Mouse (Mus musculus) kidney, embryonic 15.5 days (tissue): Measurements from ENCODE around the gene Rbm3. TPM values are rescaled to one million over a fixed set of nuclear protein-coding genes. Genes with fewer than 3 reads are reported as not detected.

ENCODE experiments used
- ATAC-seq: fragments of 200-750 bp; cut with Nextera tagmentation; replicated peaks from 2 replicates; pipeline ENCODE4 v1.8.0; 2017; ENCODE audit warnings: moderate TSS enrichment; ENCODE audit not compliant: low FRiP score
- H3K27ac ChIP-seq: fragments of 300-500 bp; sonication (generic); 2 replicates; pipeline ENCODE4 v1.5.1; 2015; ENCODE audit warnings: mild to moderate bottlenecking, inconsistent platforms
- H3K27me3 ChIP-seq: fragments of 300-500 bp; sonication (generic); 2 replicates; pipeline ENCODE4 v1.6.1; 2015; ENCODE audit warnings: inconsistent platforms
- H3K36me3 ChIP-seq: fragments of 300-500 bp; sonication (generic); 2 replicates; pipeline ENCODE4 v1.6.1; 2015; ENCODE audit warnings: inconsistent platforms
- H3K4me1 ChIP-seq: fragments of 300-500 bp; sonication (generic); 2 replicates; pipeline ENCODE4 v1.6.1; 2015; ENCODE audit warnings: inconsistent platforms
- H3K4me2 ChIP-seq: fragments of 300-500 bp; sonication (generic); 2 replicates; pipeline ENCODE4 v1.6.1; 2015; ENCODE audit warnings: moderate library complexity, mild to moderate bottlenecking, inconsistent platforms
- H3K4me3 ChIP-seq: fragments of 300-500 bp; sonication (generic); replicated peaks from 2 replicates; pipeline ENCODE4 v1.5.1; 2015; ENCODE audit warnings: mild to moderate bottlenecking, inconsistent platforms
- H3K9ac ChIP-seq: fragments of 300-500 bp; sonication (generic); 2 replicates; pipeline ENCODE4 v1.6.1; 2015; ENCODE audit warnings: mild to moderate bottlenecking, inconsistent platforms
- H3K9me3 ChIP-seq: fragments of 300-500 bp; sonication (generic); replicated peaks from 2 replicates; pipeline ENCODE4 v1.6.1; 2016; ENCODE audit warnings: inconsistent platforms
- WGBS: fragments of 180-500 bp; shearing (Covaris S2); methylation state at CpG from one replicate; pipeline ENCODE4 v1.1.7; 2015; ENCODE audit warnings: mixed read lengths; 5-methylcytosine and 5-hydroxymethylcytosine counted together
- polyA plus RNA-seq: library from polyadenylated mRNA; unstranded; fragments of >200 nt; fragmentation: Nextera tagmentation; extraction: Ambion mirVana; gene quantifications from 2 replicates; pipeline ENCODE4 v1.2.1, GENCODE M21; 2015

Gene Rbm3
- polyA plus RNA-seq, 1 experiment from 2014 or later, result 490 TPM

- WGBS, result 79% methylated on average over 4 of the region's 4 CpGs
- no peaks in the 10 kb centered on the region for H3K27me3 ChIP-seq
- H3K9ac ChIP-seq, result no peak overlapping the region
- H3K4me2 ChIP-seq, result no peak overlapping the region
- no peaks in the 10 kb centered on the region for H3K9me3 ChIP-seq
- no peak for ATAC-seq
- H3K4me1 ChIP-seq, result no peaks in the 10 kb centered on the region
- H3K4me3 ChIP-seq, result no peak overlapping the region
- H3K27ac ChIP-seq, result no peak overlapping the region
- H3K36me3 ChIP-seq, result 0 out of 2 replicates have a peak, but pooled peaks cover 15% of the 10 kb centered on the region
Measured at GRCm38 (mm10) chrX:8164471-8164870, 18.8 kb upstream of the Rbm3 start.

GRCm38 (mm10) chrX:8163076-8163475 lies 17.4 kb upstream of the Rbm3 start:
- Histone ChIP-seq H3K27me3 (no peaks in the 10 kb centered on the region), H3K4me1 (no peaks in the 10 kb centered on the region), H3K9me3 (no peaks in the 10 kb centered on the region), H3K36me3 (0 out of 2 replicates have a peak, but pooled peaks cover 4% of the 10 kb centered on the region), H3K27ac (no peak overlapping the region), H3K9ac (no peak overlapping the region), H3K4me3 (no peak overlapping the region), H3K4me2 (no peak overlapping the region)
- ATAC-seq, result no peak
- WGBS, result 84% methylated on average over 5 of the region's 5 CpGs

DNA sequence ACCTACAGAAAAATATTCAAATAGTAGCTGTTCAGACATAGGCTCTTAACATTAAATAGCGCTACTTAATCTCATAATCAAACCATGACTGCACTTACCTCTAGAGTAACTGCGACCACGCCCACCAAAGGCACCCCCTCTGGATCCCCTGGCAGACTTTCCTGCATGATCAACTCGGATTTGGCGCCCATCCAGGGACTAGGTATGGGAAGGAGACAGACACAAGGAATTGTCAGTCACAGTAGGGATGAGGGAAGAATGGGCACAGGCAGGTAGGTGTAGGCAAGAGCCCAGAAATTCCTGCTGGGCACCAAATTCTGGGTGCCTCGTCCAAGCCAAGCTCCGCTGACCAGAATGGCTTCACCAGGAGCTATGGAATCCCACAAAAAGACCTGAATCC lies 1.9 kb downstream of the Rbm3 start:
- H3K27me3 ChIP-seq, result no peaks in the 10 kb centered on the region
- ATAC-seq, result no peak
- H3K4me1 ChIP-seq, result peaks cover 10% of the 10 kb centered on the region
- peak overlapping the region; percentile 74 for H3K4me2 ChIP-seq
- peak overlapping the region; percentile 65 for H3K4me3 ChIP-seq
- no peak overlapping the region for H3K27ac ChIP-seq
- WGBS, result 66% methylated on average over 7 of the region's 7 CpGs
- H3K36me3 ChIP-seq, result peaks cover 46% of the 10 kb centered on the region
- no peaks in the 10 kb centered on the region for H3K9me3 ChIP-seq
- peak overlapping the region; percentile 79 for H3K9ac ChIP-seq

DNA sequence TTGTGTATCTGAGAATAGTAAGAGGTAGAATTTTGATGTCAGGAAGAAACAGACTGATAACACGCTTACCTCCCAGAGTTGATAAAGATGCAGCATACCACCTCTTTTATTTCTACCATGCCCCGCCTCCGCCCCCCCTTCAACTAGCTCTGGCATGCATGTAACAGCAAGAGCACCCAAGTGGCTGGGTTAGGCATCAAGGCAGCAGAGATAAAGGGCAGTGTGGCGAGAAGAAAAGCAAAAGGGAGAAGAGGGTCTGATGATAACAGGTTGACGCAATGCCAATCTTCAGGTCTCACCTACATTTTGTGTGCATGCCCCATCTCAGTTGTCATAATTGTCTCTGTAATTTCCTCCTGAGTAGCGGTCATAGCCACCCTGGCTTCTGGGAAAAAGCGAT lies 2.7 kb downstream of the Rbm3 start:
- ATAC-seq, result no peak
- Histone ChIP-seq H3K27ac (no peak overlapping the region), H3K4me3 (no peak overlapping the region), H3K9me3 (no peaks in the 10 kb centered on the region), H3K36me3 (peaks cover 54% of the 10 kb centered on the region), H3K9ac (no peak overlapping the region), H3K4me1 (peaks cover 10% of the 10 kb centered on the region), H3K4me2 (peak overlapping the region; percentile 12; the same call in 1 of the 2 replicates), H3K27me3 (no peaks in the 10 kb centered on the region)
- WGBS, result 91% methylated on average over 7 of the region's 7 CpGs

- H3K9ac ChIP-seq, result no peak overlapping the region
- H3K9me3 ChIP-seq, result no peaks in the 10 kb centered on the region
- H3K27me3 ChIP-seq, result no peaks in the 10 kb centered on the region
- 72% methylated on average over 3 of the region's 3 CpGs for WGBS
- H3K4me2 ChIP-seq, result no peak overlapping the region
- no peak overlapping the region for H3K4me3 ChIP-seq
- peaks cover 10% of the 10 kb centered on the region for H3K4me1 ChIP-seq
- peaks cover 64% of the 10 kb centered on the region for H3K36me3 ChIP-seq
- no peak for ATAC-seq
- no peak overlapping the region for H3K27ac ChIP-seq
Measured at GRCm38 (mm10) chrX:8141058-8141457, 4.6 kb downstream of the Rbm3 start.

GRCm38 (mm10) chrX:8140446-8140845 lies 5.2 kb downstream of the Rbm3 start:
- Histone ChIP-seq H3K4me2 (no peak overlapping the region), H3K4me1 (peaks cover 10% of the 10 kb centered on the region), H3K4me3 (no peak overlapping the region), H3K9me3 (no peaks in the 10 kb centered on the region), H3K27ac (no peak overlapping the region), H3K36me3 (peaks cover 64% of the 10 kb centered on the region), H3K27me3 (no peaks in the 10 kb centered on the region), H3K9ac (no peak overlapping the region)
- ATAC-seq, result no peak
- WGBS, result 98% methylated on average over 2 of the region's 2 CpGs

GRCm38 (mm10) chrX:8139480-8139879 lies 6.2 kb downstream of the Rbm3 start:
- Histone ChIP-seq H3K4me2 (no peak overlapping the region), H3K4me1 (peaks cover 10% of the 10 kb centered on the region), H3K9me3 (no peaks in the 10 kb centered on the region), H3K27me3 (no peaks in the 10 kb centered on the region), H3K36me3 (peaks cover 64% of the 10 kb centered on the region), H3K27ac (no peak overlapping the region), H3K9ac (no peak overlapping the region), H3K4me3 (no peak overlapping the region)
- 39% methylated on average over 1 of the region's 1 CpGs for WGBS
- no peak for ATAC-seq

DNA sequence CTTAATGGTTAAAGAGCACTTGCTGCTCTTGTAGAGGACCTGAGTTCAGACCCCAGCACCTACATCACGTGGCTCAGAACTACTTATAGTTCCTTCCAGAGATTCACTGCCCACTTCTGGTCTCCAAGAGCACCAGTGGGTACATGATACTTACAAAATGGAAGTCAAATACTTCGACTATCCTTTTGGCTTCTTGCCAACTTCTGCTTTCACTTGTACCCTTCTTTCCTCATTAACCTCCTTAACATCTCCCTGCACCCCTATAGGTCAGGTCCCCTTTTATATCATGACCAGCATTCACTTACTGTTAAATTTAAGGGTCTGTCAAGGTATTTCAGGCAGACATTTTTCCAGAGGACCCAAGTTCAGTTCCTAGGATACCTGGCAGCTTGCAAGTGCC lies 9.8 kb downstream of the Rbm3 start:
- no peak overlapping the region for H3K9ac ChIP-seq
- no peaks in the 10 kb centered on the region for H3K9me3 ChIP-seq
- ATAC-seq, result no peak
- 50% methylated on average over 2 of the region's 2 CpGs for WGBS
- no peak overlapping the region for H3K4me3 ChIP-seq
- H3K27ac ChIP-seq, result no peak overlapping the region
- H3K36me3 ChIP-seq, result peaks cover 33% of the 10 kb centered on the region
- no peaks in the 10 kb centered on the region for H3K27me3 ChIP-seq
- no peak overlapping the region for H3K4me2 ChIP-seq
- H3K4me1 ChIP-seq, result peaks cover 5% of the 10 kb centered on the region

DNA sequence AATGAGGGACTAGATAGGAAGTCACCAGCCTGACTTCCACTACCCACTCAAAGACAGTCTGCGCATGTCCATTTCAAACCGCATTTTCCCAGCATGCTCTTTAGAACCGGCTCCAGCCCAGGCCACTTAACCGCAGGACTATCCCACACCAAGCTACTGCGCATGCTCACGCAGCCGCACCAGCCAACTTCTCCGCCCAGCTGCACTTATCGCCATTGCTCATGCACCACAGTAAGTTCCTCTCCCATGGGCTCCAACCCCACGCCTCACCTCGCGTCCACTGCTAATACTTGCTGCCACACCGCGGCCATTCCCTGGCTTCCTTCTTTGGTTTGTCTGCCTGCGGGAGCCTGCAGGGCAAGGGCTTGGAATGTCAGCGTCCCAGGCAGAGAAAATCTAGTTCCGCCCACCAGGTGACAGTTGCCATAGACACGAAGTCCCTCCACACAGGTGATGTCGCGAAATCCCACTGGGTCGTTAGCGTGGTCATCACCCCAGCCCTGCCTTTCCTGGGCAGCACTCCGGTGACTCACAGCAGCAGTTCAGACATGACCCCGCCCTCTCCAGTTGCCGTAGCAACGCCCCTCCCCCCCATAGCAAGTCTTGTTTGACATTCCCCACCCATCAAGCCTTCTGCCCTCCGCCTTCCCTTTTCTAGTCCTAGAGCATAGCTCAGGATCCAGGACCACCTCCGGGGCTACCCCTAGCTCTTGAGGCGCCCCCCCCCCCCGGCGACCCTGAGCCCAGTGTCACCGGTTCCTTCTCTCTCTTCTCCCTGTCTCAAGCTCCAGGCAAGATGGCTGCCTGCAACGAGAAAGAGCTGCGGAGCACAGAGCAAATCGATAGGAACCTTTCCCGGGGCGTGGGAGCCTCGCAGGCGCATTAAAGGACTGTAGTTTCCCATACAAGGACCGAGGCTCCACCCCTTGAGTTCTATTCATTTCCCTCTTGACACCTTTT lies 13.4 kb downstream of the Rbm3 start, which contains the start of gene Wdr13:
Wdr13 (minus strand) TSS at position 876 of the 960 bp plus-strand sequence.
- Histone ChIP-seq H3K4me1 (peaks cover 5% of the 10 kb centered on the region), H3K27me3 (no peaks in the 10 kb centered on the region), H3K4me3 (peak within 1 kb of the TSS; percentile 58), H3K36me3 (peaks cover 32% of the 10 kb centered on the region), H3K27ac (peak within 1 kb of the TSS; percentile 96), H3K9me3 (no peaks in the 10 kb centered on the region), H3K4me2 (peak within 1 kb of the TSS; percentile 64), H3K9ac (peak within 1 kb of the TSS; percentile 35; the same call in 1 of the 2 replicates)
- 15% methylated on average over 38 of the region's 40 CpGs for WGBS
- peak; percentile 90 for ATAC-seq

GRCm38 (mm10) chrX:8131393-8131792 lies 14.3 kb downstream of the Rbm3 start:
- Histone ChIP-seq H3K4me3 (peak overlapping the region; percentile 58), H3K4me1 (peaks cover 5% of the 10 kb centered on the region), H3K9me3 (no peaks in the 10 kb centered on the region), H3K4me2 (peak overlapping the region; percentile 64), H3K27me3 (no peaks in the 10 kb centered on the region), H3K9ac (no peak overlapping the region), H3K27ac (0 out of 2 replicates have a peak overlapping the region, but pooled peaks have one; percentile 96), H3K36me3 (peaks cover 32% of the 10 kb centered on the region)
- WGBS, result 90% methylated on average over 17 of the region's 17 CpGs
- no peak for ATAC-seq

DNA sequence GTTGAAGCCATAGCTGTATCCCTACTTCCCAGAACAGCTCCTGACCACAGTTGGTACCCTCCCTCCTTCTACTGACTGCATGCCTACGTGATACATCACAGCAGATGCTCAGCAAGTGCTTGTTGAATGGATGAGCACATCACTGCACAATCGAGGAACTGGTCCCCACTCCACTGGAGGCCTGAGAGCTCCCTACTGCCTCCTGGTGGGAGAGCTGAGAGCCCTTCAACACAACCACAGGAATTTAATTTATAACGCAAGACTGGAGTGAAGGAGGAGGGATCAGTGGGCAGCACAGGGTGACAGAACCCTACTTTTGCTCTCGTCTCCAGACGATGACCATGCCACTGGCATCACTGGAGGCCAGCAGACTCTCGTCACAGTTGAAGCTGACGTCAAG lies 20.4 kb downstream of the Rbm3 start:
- Histone ChIP-seq H3K27me3 (no peaks in the 10 kb centered on the region), H3K4me3 (no peak overlapping the region), H3K4me2 (no peak overlapping the region), H3K9ac (no peak overlapping the region), H3K36me3 (peaks cover 48% of the 10 kb centered on the region), H3K9me3 (no peaks in the 10 kb centered on the region), H3K4me1 (no peaks in the 10 kb centered on the region), H3K27ac (no peak overlapping the region)
- 83% methylated on average over 7 of the region's 7 CpGs for WGBS
- ATAC-seq, result no peak

- no peak for ATAC-seq
- Histone ChIP-seq H3K4me2 (no peak overlapping the region), H3K9ac (no peak overlapping the region), H3K4me1 (no peaks in the 10 kb centered on the region), H3K27ac (no peak overlapping the region), H3K9me3 (no peaks in the 10 kb centered on the region), H3K4me3 (no peak overlapping the region), H3K27me3 (no peaks in the 10 kb centered on the region), H3K36me3 (peaks cover 36% of the 10 kb centered on the region)
- 84% methylated on average over 6 of the region's 6 CpGs for WGBS
Measured at GRCm38 (mm10) chrX:8123821-8124470, 21.7 kb downstream of the Rbm3 start.
